Mouse (Mus musculus) liver, embryonic 16.5 days (tissue): ENCODE results near the gene Magi1. TPM values are rescaled to one million over a fixed set of nuclear protein-coding genes. Genes with fewer than 3 reads are reported as not detected.

Experiments used
- ATAC-seq: fragments of 200-750 bp; cut with Nextera tagmentation; 2 replicates; pipeline ENCODE4 v1.8.0; 2017; ENCODE audit warnings: low read depth, mild to moderate bottlenecking, moderate number of reproducible peaks, moderate library complexity
- H3K27ac ChIP-seq: fragments of 300-500 bp; sonication (generic); 2 replicates; pipeline ENCODE4 v1.5.1; 2014; ENCODE audit warnings: mild to moderate bottlenecking, low read length
- H3K27me3 ChIP-seq: fragments of 300-500 bp; sonication (generic); 2 replicates; pipeline ENCODE4 v1.6.1; 2014; ENCODE audit warnings: low read depth, low read length, mixed read lengths; ENCODE audit not compliant: control insufficient read depth, insufficient read depth
- H3K36me3 ChIP-seq: fragments of 300-500 bp; sonication (generic); 2 replicates; pipeline ENCODE4 v1.6.1; 2014; ENCODE audit warnings: mild to moderate bottlenecking; ENCODE audit not compliant: control insufficient read depth, insufficient read depth
- H3K4me1 ChIP-seq: fragments of 300-500 bp; sonication (generic); 2 replicates; pipeline ENCODE4 v1.6.1; 2014; ENCODE audit warnings: low read depth, low read length, mixed read lengths; ENCODE audit not compliant: control insufficient read depth
- H3K4me2 ChIP-seq: fragments of 300-500 bp; sonication (generic); 2 replicates; pipeline ENCODE4 v1.6.1; 2014; ENCODE audit warnings: low read depth, low read length, mixed read lengths
- H3K4me3 ChIP-seq: fragments of 300-500 bp; sonication (generic); 2 replicates; pipeline ENCODE4 v1.5.1; 2014; ENCODE audit warnings: low read depth, mild to moderate bottlenecking, low read length
- H3K9ac ChIP-seq: fragments of 300-500 bp; sonication (generic); 2 replicates; pipeline ENCODE4 v1.6.1; 2014; ENCODE audit warnings: low read depth, low read length
- H3K9me3 ChIP-seq: fragments of 300-500 bp; sonication (generic); replicated peaks from 2 replicates; pipeline ENCODE4 v1.6.1; 2016; ENCODE audit warnings: low read length; ENCODE audit not compliant: control insufficient read depth
- WGBS: fragments of 180-500 bp; shearing (Covaris S2); extraction: QIAGEN DNeasy Blood & Tissue Kit; methylation state at CpG from one replicate; pipeline ENCODE4 v1.1.7; 2014; ENCODE audit not compliant: insufficient replicate concordance; 5-methylcytosine and 5-hydroxymethylcytosine counted together
- polyA plus RNA-seq: library from polyadenylated mRNA; unstranded; fragments of >200 nt; fragmentation: Nextera tagmentation; extraction: Ambion mirVana; gene quantifications from 2 replicates; pipeline ENCODE4 v1.2.1, GENCODE M21; 2015

The Magi1 gene
- polyA plus RNA-seq, 1 experiment from 2014 or later: 1.3 TPM

DNA sequence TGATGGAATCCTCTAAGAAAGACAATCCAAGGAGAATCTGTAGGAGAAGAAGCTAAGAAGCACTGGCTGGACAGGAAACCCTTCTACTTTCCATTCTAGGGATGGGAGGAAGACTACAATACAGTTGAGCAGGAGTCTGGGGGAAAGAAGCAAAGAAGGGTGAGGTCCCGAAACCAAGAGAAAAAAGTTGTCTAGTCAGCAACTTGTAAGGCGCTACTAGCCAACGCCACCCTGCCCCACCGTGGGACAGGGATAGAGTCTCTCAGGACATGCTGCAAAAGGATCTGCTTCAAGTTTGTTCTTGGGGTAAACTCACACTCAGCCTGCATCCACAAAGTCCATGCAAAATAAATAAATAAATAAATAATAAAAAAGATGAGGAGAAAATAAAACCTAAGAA lies 464.4 kb downstream of the Magi1 start:
- Histone ChIP-seq H3K9ac (no peak overlapping the region), H3K9me3 (no peaks in the 10 kb centered on the region), H3K4me2 (no peak overlapping the region), H3K4me3 (no peak overlapping the region), H3K4me1 (no peaks in the 10 kb centered on the region), H3K36me3 (no peaks in the 10 kb centered on the region), H3K27me3 (no peaks in the 10 kb centered on the region), H3K27ac (no peak overlapping the region)
- 79% methylated on average over 4 of the region's 4 CpGs for WGBS
- no peak for ATAC-seq

DNA sequence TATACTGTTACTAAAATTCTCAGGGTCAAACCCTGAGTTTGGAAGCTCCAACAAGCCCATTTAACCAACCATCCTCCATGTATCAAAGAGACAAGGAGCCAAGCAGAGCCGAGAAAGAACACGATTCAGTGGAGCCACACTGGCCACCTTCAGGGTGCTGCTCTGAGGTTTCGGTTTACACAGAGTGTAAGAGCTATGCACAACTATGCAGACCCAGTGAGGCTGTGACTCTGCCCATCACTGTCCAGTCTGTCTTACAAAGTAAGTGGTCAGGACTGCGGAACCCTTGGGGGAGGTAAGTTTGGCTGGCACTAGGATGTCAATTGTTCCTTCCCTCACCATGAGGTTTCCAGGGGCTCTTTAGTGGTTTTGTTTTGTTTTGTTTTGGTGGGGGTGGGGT lies 465.2 kb downstream of the Magi1 start:
- WGBS: 67% methylated on average over 4 of the region's 4 CpGs

DNA sequence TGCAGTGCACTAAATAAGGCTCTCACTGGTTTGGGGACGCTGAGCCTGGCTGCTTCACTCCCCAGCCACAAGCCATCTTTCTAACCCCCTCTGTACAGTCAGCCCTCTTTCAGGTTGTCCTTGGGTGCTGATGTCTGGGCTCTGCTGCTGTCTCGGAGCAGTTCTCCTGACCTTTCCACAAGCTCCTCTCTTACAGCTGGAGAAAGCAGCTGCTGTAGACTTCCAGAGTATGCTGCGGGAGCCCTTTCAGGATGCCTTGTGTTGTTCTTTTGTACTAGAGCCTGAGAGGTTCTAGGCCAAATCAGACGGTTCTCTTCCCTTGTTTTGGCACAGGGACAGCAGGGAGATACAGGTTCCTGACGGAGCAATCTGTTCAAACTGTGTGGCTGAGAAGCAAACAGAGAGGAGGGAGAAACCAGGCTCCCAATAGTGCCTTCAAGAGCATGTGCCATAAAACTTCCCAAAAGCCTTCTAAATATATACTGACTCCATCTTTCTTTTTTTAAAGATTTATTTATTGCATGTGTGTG lies 478.2 kb downstream of the Magi1 start:
- Histone ChIP-seq H3K4me1 (no peaks in the 10 kb centered on the region), H3K27ac (no peak overlapping the region), H3K27me3 (no peaks in the 10 kb centered on the region), H3K9me3 (no peaks in the 10 kb centered on the region), H3K4me3 (no peak overlapping the region), H3K9ac (no peak overlapping the region), H3K36me3 (no peaks in the 10 kb centered on the region), H3K4me2 (no peak overlapping the region)
- WGBS: 61% methylated on average over 5 of the region's 5 CpGs
- no peak for ATAC-seq

More for the DNA sequence above, 465.2 kb downstream of the Magi1 start:
- Histone ChIP-seq H3K36me3 (no peaks in the 10 kb centered on the region), H3K4me3 (no peak overlapping the region), H3K9me3 (no peaks in the 10 kb centered on the region), H3K4me2 (no peak overlapping the region), H3K27ac (no peak overlapping the region), H3K27me3 (no peaks in the 10 kb centered on the region), H3K4me1 (no peaks in the 10 kb centered on the region), H3K9ac (no peak overlapping the region)
- ATAC-seq: no peak

DNA sequence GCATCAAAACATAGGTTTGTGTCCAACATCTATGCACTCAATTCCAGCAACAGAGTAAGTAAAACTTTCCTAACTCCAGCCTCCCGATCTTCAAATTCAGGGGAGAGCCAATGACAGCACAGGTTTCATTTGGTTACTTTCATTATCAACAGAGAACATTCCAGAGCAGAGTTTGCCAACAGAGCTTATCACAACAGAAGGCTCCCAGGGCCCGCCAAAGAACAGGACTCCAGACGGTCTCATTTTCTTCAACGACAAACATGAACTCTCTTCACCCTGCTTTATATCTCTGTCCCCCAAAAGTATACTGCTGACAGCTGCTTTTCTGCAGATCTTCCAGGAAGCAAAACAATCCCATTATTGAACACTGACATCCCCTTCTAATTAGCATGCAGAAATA lies 481.3 kb downstream of the Magi1 start:
- Histone ChIP-seq H3K27me3 (no peaks in the 10 kb centered on the region), H3K36me3 (no peaks in the 10 kb centered on the region), H3K9me3 (no peaks in the 10 kb centered on the region), H3K9ac (no peak overlapping the region), H3K4me2 (no peak overlapping the region), H3K4me1 (no peaks in the 10 kb centered on the region), H3K27ac (no peak overlapping the region), H3K4me3 (no peak overlapping the region)
- no peak for ATAC-seq
- 42% methylated on average over 4 of the region's 4 CpGs for WGBS

DNA sequence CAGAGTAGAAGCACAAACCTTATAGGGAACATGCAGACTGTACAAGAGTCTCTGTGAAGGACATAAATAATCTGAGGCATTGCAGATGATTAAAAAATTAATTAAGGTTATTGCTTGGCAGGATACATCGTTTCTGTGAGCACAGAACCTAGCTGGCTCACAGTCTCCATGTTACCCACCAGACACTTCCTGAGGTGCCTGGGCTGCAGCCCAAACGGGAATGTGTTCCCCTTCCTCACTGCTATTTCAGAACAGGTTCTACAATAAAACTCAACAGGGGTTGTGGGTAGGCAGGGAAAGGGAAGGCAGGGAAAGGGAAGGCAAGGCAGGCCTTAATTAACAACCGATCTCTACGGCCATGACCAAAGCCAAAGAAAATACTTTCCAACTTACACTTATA lies 483.3 kb downstream of the Magi1 start:
- Histone ChIP-seq H3K9me3 (no peaks in the 10 kb centered on the region), H3K4me2 (no peak overlapping the region), H3K9ac (no peak overlapping the region), H3K4me3 (no peak overlapping the region), H3K36me3 (no peaks in the 10 kb centered on the region), H3K27me3 (no peaks in the 10 kb centered on the region), H3K4me1 (no peaks in the 10 kb centered on the region), H3K27ac (no peak overlapping the region)
- WGBS: 60% methylated on average over 4 of the region's 4 CpGs
- ATAC-seq: no peak

DNA sequence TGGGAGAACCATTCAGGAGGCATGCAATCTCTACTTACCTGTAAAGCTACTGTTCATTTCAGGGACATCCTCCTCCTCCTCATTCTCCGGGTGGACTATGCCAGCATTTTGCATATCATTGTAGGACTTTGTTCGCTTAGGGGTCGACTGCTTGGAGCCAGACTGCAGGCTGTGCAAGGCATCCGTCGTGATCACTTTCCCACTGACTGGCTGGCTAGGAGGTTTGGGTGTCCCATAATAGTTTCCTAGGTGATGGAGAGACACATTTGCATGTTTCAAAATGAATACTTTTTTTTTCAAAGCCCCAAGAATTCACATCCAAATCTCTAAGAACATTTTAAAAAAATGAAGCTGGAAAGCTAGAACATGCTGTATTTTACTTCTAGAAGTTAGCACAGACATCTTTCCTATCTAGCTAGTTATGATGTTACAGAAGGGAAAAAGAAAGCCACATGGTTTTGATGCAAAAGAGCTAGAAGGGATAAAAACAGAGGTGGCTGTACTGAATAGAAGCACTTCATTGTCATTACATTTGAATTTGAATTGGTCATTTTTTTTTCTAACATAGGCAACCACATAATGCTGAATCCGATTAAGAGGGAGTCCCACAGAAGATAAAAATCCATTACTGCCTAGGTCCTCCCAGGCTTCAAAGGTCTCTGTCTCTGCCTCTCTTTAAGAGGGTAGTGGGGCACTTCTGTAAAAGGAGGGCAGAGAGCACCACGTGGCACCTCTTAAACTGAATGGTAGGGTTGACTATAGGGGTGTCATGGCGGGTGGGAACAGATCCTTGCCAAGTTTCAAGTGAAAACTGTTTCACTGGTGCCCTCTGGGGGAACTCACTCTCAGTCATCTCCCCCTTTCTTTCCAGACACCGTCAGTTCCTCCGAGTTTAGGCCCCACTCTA lies 491.2 kb downstream of the Magi1 start:
- 61% methylated on average over 10 of the region's 10 CpGs for WGBS
- no peak overlapping the region for H3K9ac ChIP-seq
- H3K4me1 ChIP-seq: no peaks in the 10 kb centered on the region
- ATAC-seq: no peak
- H3K4me2 ChIP-seq: no peak overlapping the region
- H3K36me3 ChIP-seq: no peaks in the 10 kb centered on the region
- no peaks in the 10 kb centered on the region for H3K27me3 ChIP-seq
- H3K4me3 ChIP-seq: no peak overlapping the region
- no peaks in the 10 kb centered on the region for H3K9me3 ChIP-seq
- H3K27ac ChIP-seq: no peak overlapping the region

DNA sequence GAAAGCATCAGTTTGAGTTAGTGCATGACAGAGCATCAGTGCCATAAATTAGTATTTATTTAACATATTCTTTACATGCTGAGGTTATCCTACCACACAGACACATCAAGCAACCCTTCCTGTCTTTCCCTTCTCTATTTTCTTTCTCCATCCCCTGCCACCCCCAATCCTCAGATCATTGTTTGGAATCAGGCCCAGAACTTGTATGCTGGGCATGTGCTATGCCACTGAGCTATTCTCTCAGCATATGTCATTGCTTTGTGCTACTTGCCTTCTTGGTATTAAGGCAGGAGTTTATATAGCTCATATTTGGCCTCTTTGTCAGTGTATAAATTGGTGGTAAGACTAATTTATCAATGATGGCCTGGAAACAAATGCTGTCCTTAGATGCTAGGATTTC lies 494.0 kb downstream of the Magi1 start:
- H3K27me3 ChIP-seq: no peaks in the 10 kb centered on the region
- no peaks in the 10 kb centered on the region for H3K9me3 ChIP-seq
- no peak overlapping the region for H3K27ac ChIP-seq
- no peaks in the 10 kb centered on the region for H3K4me1 ChIP-seq
- no peak for ATAC-seq
- no peak overlapping the region for H3K9ac ChIP-seq
- no peaks in the 10 kb centered on the region for H3K36me3 ChIP-seq
- no peak overlapping the region for H3K4me2 ChIP-seq
- no peak overlapping the region for H3K4me3 ChIP-seq

DNA sequence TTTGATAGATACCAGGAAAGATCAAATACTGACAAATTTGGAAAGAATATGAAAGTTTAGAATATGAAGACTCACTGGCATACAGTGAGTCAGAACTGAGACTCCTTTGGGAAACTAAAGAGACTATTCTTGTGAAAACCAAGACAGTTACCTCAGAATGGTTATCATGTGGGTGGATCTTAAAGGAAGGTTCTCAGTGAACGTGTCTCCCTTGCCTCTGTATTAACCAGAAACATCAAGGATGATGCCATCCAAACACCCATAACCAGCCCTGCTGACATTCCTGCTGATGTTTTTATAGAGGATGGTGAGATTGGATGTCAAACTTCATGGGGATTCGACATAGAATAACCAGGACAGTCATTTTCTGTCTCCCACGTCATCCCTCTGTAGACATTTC lies 496.7 kb downstream of the Magi1 start:
- 50% methylated on average over 3 of the region's 3 CpGs for WGBS
- Histone ChIP-seq H3K9ac (no peak overlapping the region), H3K36me3 (no peaks in the 10 kb centered on the region), H3K27me3 (no peaks in the 10 kb centered on the region), H3K9me3 (no peaks in the 10 kb centered on the region), H3K4me3 (no peak overlapping the region), H3K4me2 (no peak overlapping the region), H3K27ac (no peak overlapping the region), H3K4me1 (no peaks in the 10 kb centered on the region)
- ATAC-seq: no peak

DNA sequence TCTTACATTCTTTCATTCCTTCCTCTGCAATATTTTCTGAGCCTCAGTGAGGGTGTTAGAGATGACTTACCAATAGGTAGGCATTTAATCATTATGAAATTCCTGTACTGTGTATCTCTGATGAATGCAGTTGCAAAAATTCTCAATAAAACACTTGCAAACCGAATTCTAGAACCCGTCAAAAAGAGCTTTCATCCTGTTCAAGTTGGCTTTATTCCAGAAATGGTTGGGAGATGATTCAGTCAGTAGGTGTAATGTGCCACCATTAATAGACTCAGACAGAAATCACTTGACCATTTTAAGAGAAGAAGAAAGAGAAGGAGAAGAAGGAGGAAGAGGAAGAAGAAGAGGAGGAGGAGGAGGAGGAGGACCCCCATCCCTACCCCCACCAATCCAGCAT lies 497.5 kb downstream of the Magi1 start:
- no peak overlapping the region for H3K9ac ChIP-seq
- no peak overlapping the region for H3K27ac ChIP-seq
- no peaks in the 10 kb centered on the region for H3K36me3 ChIP-seq
- H3K4me1 ChIP-seq: no peaks in the 10 kb centered on the region
- WGBS: 48% methylated on average over 2 of the region's 2 CpGs
- no peak overlapping the region for H3K4me2 ChIP-seq
- ATAC-seq: no peak
- H3K27me3 ChIP-seq: no peaks in the 10 kb centered on the region
- no peaks in the 10 kb centered on the region for H3K9me3 ChIP-seq
- no peak overlapping the region for H3K4me3 ChIP-seq
